Mouse (Mus musculus): ENCODE data around the gene Tbca. TPM values are rescaled to one million over a fixed set of nuclear protein-coding genes. Genes with fewer than 3 reads are reported as not detected.

Tbca gene
- polyA plus RNA-seq, 1 experiment: 15.2 TPM

- TF ChIP-seq GATA1 (IDR thresholded peaks at IDR 0.05; ENCODE audit: borderline replicate concordance, low read length) (no peak), FLI1 (IDR thresholded peaks at IDR 0.05; ENCODE audit: low read length) (no peak)
- no peaks in the 10 kb centered on the region for H3K36me3 ChIP-seq (replicated peaks; ENCODE audit: low read length)
- H3K27me3 ChIP-seq (replicated peaks): peaks cover 98% of the 10 kb centered on the region
- H3K9me3 ChIP-seq: no peaks in the 10 kb centered on the region
- H3K4me1 ChIP-seq: peaks cover 29% of the 10 kb centered on the region
- H3K4me3 ChIP-seq (replicated peaks): peak overlapping the region; percentile 79
Measured at GRCm38 (mm10) chr13:94869541-94869940, 80.8 kb downstream of the Tbca start.

GRCm38 (mm10) chr13:94870071-94870460 lies 81.4 kb downstream of the Tbca start:
- Histone ChIP-seq H3K9me3 (no peaks in the 10 kb centered on the region), H3K27me3 (replicated peaks) (peaks cover 98% of the 10 kb centered on the region), H3K4me3 (replicated peaks) (no peak overlapping the region), H3K36me3 (replicated peaks; ENCODE audit: low read length) (no peaks in the 10 kb centered on the region), H3K4me1 (peaks cover 31% of the 10 kb centered on the region)
- TF ChIP-seq GATA1 (IDR thresholded peaks at IDR 0.05; ENCODE audit: borderline replicate concordance, low read length) (no peak), FLI1 (IDR thresholded peaks at IDR 0.05; ENCODE audit: low read length) (no peak)

- Histone ChIP-seq H3K4me1 (peaks cover 34% of the 10 kb centered on the region), H3K27me3 (replicated peaks) (peaks cover 99% of the 10 kb centered on the region)
Measured at GRCm38 (mm10) chr13:94870461-94871186, 81.9 kb downstream of the Tbca start.

GRCm38 (mm10) chr13:94871806-94872320 lies 83.2 kb downstream of the Tbca start:
- Histone ChIP-seq H3K4me1 (peaks cover 34% of the 10 kb centered on the region), H3K9me3 (peaks cover 1% of the 10 kb centered on the region; the same call in 1 of the 2 replicates), H3K36me3 (replicated peaks; ENCODE audit: low read length) (no peaks in the 10 kb centered on the region), H3K27me3 (replicated peaks) (peaks cover 98% of the 10 kb centered on the region), H3K4me3 (replicated peaks) (no peak overlapping the region)
- TF ChIP-seq FLI1 (IDR thresholded peaks at IDR 0.05; ENCODE audit: low read length): no peak
- no peak for TF ChIP-seq GATA1 (IDR thresholded peaks at IDR 0.05; ENCODE audit: borderline replicate concordance, low read length)

More at GRCm38 (mm10) chr13:94870461-94871186, 81.9 kb downstream of the Tbca start:
- Histone ChIP-seq H3K36me3 (replicated peaks; ENCODE audit: low read length) (no peaks in the 10 kb centered on the region), H3K4me3 (replicated peaks) (no peak overlapping the region), H3K9me3 (no peaks in the 10 kb centered on the region)
- TF ChIP-seq FLI1 (IDR thresholded peaks at IDR 0.05; ENCODE audit: low read length) (no peak), GATA1 (IDR thresholded peaks at IDR 0.05; ENCODE audit: borderline replicate concordance, low read length) (no peak)

- H3K4me1 ChIP-seq: peaks cover 36% of the 10 kb centered on the region
- peaks cover 98% of the 10 kb centered on the region for H3K27me3 ChIP-seq (replicated peaks)
- H3K4me3 ChIP-seq (replicated peaks): no peak overlapping the region
- H3K36me3 ChIP-seq (replicated peaks; ENCODE audit: low read length): no peaks in the 10 kb centered on the region
- peaks cover 7% of the 10 kb centered on the region; the same call in 1 of the 2 replicates for H3K9me3 ChIP-seq
- TF ChIP-seq FLI1 (IDR thresholded peaks at IDR 0.05; ENCODE audit: low read length) (no peak), GATA1 (IDR thresholded peaks at IDR 0.05; ENCODE audit: borderline replicate concordance, low read length) (no peak)
Measured at GRCm38 (mm10) chr13:94872439-94872838, 83.7 kb downstream of the Tbca start.

- TF ChIP-seq GATA1 (IDR thresholded peaks at IDR 0.05; ENCODE audit: borderline replicate concordance, low read length) (no peak), FLI1 (IDR thresholded peaks at IDR 0.05; ENCODE audit: low read length) (no peak)
- no peak overlapping the region for H3K4me3 ChIP-seq (replicated peaks)
- peaks cover 95% of the 10 kb centered on the region for H3K27me3 ChIP-seq (replicated peaks)
- H3K36me3 ChIP-seq (replicated peaks; ENCODE audit: low read length): no peaks in the 10 kb centered on the region
- H3K4me1 ChIP-seq: peaks cover 35% of the 10 kb centered on the region
- H3K9me3 ChIP-seq: peaks cover 10% of the 10 kb centered on the region; the same call in 1 of the 2 replicates
Measured at GRCm38 (mm10) chr13:94873111-94874038, 84.7 kb downstream of the Tbca start.

- TF ChIP-seq GATA1 (IDR thresholded peaks at IDR 0.05; ENCODE audit: borderline replicate concordance, low read length) (no peak), FLI1 (IDR thresholded peaks at IDR 0.05; ENCODE audit: low read length) (no peak)
- Histone ChIP-seq H3K36me3 (replicated peaks; ENCODE audit: low read length) (no peaks in the 10 kb centered on the region), H3K9me3 (peaks cover 10% of the 10 kb centered on the region; the same call in 1 of the 2 replicates), H3K27me3 (replicated peaks) (peaks cover 90% of the 10 kb centered on the region), H3K4me1 (peaks cover 29% of the 10 kb centered on the region), H3K4me3 (replicated peaks) (no peak overlapping the region)
Measured at GRCm38 (mm10) chr13:94874039-94874425, 85.3 kb downstream of the Tbca start.

GRCm38 (mm10) chr13:94874656-94875395 lies 86.1 kb downstream of the Tbca start:
- Histone ChIP-seq H3K4me1 (peaks cover 23% of the 10 kb centered on the region), H3K27me3 (replicated peaks) (peaks cover 84% of the 10 kb centered on the region), H3K9me3 (peaks cover 10% of the 10 kb centered on the region; the same call in 1 of the 2 replicates), H3K4me3 (replicated peaks) (no peak overlapping the region), H3K36me3 (replicated peaks; ENCODE audit: low read length) (no peaks in the 10 kb centered on the region)
- TF ChIP-seq GATA1 (IDR thresholded peaks at IDR 0.05; ENCODE audit: borderline replicate concordance, low read length) (no peak), FLI1 (IDR thresholded peaks at IDR 0.05; ENCODE audit: low read length) (no peak)

GRCm38 (mm10) chr13:94875396-94875880 lies 86.7 kb downstream of the Tbca start, which contains the start of gene Otp:
Otp (plus strand) TSS chr13:94875602.
- H3K9me3 ChIP-seq: peaks cover 10% of the 10 kb centered on the region; the same call in 1 of the 2 replicates
- no peak within 1 kb of the TSS for H3K4me3 ChIP-seq (replicated peaks)
- H3K36me3 ChIP-seq (replicated peaks; ENCODE audit: low read length): no peaks in the 10 kb centered on the region
- H3K27me3 ChIP-seq (replicated peaks): peaks cover 84% of the 10 kb centered on the region
- TF ChIP-seq FLI1 (IDR thresholded peaks at IDR 0.05; ENCODE audit: low read length): no peak
- TF ChIP-seq GATA1 (IDR thresholded peaks at IDR 0.05; ENCODE audit: borderline replicate concordance, low read length): no peak
- H3K4me1 ChIP-seq: peaks cover 17% of the 10 kb centered on the region

All from megakaryocyte, embryonic 14.5 days (primary cell).